Mouse (Mus musculus): Measurements from ENCODE around the gene Sorbs1. TPM values are rescaled to one million over a fixed set of nuclear protein-coding genes. Genes with fewer than 3 reads are reported as not detected.

Gene Sorbs1
- polyA plus RNA-seq, 1 experiment from 2014 or later: 59.2 TPM

DNA sequence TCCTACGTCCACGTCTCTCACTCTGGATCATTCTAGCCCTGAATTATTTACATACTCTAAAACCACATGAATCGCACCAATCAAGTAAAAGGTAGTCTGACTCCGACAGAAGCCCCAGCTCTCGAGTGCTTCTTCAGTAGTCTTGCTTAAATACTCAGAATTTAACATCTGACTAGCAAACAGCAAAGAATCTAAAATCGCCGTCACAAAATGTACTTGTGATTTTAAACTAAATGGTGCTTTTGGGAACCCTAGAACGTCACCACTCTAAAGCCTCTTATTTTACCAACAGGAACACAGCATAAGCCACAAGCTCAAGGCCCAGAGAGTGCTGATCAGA lies 2.5 kb downstream of the Sorbs1 start:
- no peak for ATAC-seq (replicated peaks; ENCODE audit: low FRiP score)
- H3K4me3 ChIP-seq (replicated peaks): no peak overlapping the region
- no peak overlapping the region for H3K4me2 ChIP-seq

DNA sequence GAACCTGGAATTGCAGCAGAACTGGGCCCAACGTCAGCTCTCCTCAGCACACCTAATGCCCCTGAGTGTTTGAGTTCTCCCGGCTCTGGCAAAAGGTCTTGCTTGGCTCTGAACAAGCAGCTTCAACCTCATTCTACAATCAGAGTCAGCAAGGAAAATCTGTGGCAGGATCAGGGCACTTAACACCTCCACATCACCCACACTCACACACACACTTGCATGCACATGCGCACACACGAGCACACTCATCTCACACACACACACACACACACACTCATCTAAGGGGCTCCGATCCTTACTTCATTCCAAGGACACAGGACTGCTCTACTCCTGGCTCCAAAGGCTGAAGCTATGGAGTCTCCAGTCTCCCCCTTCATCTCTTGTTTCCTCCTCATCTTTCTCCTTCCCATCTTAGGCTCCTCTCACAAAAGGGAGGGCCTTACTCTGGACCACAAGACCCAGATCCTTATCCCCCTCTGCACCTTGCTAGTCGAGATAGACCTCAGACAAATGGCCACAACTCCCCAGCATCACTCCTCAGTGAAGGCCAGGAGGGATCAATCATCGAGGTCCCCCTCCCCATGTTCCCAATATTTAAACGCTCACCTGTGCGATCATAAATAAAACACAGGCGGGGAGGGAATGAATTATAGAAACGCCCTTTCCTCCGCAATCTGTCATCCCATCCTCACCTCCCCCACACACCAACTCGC lies 3.0 kb downstream of the Sorbs1 start:
- H3K27ac ChIP-seq: no peak overlapping the region
- no peaks in the 10 kb centered on the region for H3K27me3 ChIP-seq
- ATAC-seq (replicated peaks; ENCODE audit: low FRiP score): no peak
- no peaks in the 10 kb centered on the region; the same call in 1 of the 2 replicates for H3K9me3 ChIP-seq (replicated peaks)
- H3K4me1 ChIP-seq: peaks cover 32% of the 10 kb centered on the region
- H3K36me3 ChIP-seq: no peaks in the 10 kb centered on the region
- no peak overlapping the region for H3K4me3 ChIP-seq (replicated peaks)
- 63% methylated on average over 13 of the region's 13 CpGs for WGBS
- H3K4me2 ChIP-seq: no peak overlapping the region
- no peak overlapping the region for H3K9ac ChIP-seq

More for the DNA sequence above, 2.5 kb downstream of the Sorbs1 start:
- Histone ChIP-seq H3K36me3 (no peaks in the 10 kb centered on the region), H3K9ac (no peak overlapping the region), H3K27ac (no peak overlapping the region), H3K27me3 (no peaks in the 10 kb centered on the region), H3K4me1 (peaks cover 32% of the 10 kb centered on the region), H3K9me3 (replicated peaks) (no peaks in the 10 kb centered on the region; the same call in 1 of the 2 replicates)
- 54% methylated on average over 8 of the region's 8 CpGs for WGBS

DNA sequence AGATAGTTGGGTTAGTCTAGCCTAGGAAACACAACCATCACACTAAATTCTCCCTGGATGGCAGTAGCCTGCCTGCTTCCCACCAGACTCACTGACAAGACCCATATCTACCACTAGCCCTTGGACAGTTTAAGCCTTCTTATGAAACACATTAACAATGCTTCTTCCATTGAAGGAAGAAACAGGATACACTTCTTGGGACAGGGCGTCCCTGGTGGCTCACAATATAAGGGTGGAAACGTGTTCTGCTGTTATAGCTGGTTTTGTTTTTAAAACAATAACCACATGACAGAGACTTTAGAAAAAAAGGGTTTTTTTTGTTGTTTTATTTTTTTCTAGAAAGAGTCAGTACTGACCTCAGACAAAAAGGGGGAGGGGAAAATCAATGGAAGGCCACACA lies 4.3 kb downstream of the Sorbs1 start:
- Histone ChIP-seq H3K9me3 (replicated peaks) (no peaks in the 10 kb centered on the region; the same call in 1 of the 2 replicates), H3K4me1 (peaks cover 32% of the 10 kb centered on the region), H3K4me3 (replicated peaks) (no peak overlapping the region), H3K27me3 (no peaks in the 10 kb centered on the region), H3K36me3 (no peaks in the 10 kb centered on the region), H3K4me2 (no peak overlapping the region), H3K27ac (0 out of 2 replicates have a peak overlapping the region, but pooled peaks have one; percentile 27), H3K9ac (no peak overlapping the region)
- WGBS: 72% methylated on average over 2 of the region's 2 CpGs
- ATAC-seq (replicated peaks; ENCODE audit: low FRiP score): no peak

DNA sequence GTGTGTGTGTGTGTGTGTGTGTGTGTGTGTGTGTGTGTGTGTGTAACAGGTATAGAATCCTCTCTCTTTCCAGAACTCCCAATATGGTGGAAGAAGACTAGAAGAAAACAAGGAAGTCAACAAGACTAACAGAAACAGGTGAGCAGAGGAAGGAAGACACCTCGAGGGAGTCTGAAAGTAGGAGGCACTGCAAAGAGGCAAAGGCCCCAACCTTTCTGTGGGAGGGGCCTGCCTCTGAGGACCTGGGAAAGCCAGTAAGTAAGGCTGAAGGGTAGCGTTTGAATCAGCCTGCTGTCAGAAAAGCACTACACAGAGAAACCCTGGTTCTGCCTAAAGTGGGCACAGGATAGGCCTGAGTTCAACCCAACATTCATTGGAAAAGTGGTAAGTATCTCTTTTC lies 4.7 kb downstream of the Sorbs1 start:
- WGBS: 54% methylated on average over 2 of the region's 2 CpGs
- Histone ChIP-seq H3K9ac (no peak overlapping the region), H3K4me3 (replicated peaks) (no peak overlapping the region), H3K27ac (0 out of 2 replicates have a peak overlapping the region, but pooled peaks have one; percentile 27), H3K27me3 (no peaks in the 10 kb centered on the region), H3K4me1 (peaks cover 32% of the 10 kb centered on the region), H3K9me3 (replicated peaks) (no peaks in the 10 kb centered on the region; the same call in 1 of the 2 replicates), H3K36me3 (no peaks in the 10 kb centered on the region), H3K4me2 (no peak overlapping the region)
- no peak for ATAC-seq (replicated peaks; ENCODE audit: low FRiP score)

DNA sequence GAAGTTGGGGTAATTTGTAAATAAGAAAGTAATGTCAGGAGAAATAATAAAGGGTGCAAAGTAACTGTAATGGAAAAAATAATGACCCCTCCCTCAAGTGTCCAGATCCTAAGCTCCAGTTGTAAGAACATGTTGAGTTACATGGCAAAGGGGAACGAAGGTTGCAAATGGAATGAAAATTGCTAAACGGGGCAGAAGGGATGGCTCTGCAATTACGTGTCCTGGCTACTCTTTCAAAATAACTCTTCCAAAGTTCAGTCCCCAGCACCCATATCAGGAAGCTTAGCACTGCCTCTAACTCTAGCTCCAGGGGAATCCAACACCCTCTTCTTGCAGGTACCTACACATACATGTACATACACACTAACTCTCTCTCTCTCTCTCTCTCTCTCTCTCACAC lies 6.6 kb downstream of the Sorbs1 start:
- Histone ChIP-seq H3K27me3 (no peaks in the 10 kb centered on the region), H3K36me3 (no peaks in the 10 kb centered on the region), H3K27ac (no peak overlapping the region), H3K4me2 (no peak overlapping the region), H3K9ac (no peak overlapping the region), H3K4me1 (peaks cover 23% of the 10 kb centered on the region), H3K9me3 (replicated peaks) (no peaks in the 10 kb centered on the region; the same call in 1 of the 2 replicates), H3K4me3 (replicated peaks) (no peak overlapping the region)
- WGBS: 89% methylated on average over 3 of the region's 3 CpGs
- ATAC-seq (replicated peaks; ENCODE audit: low FRiP score): no peak

DNA sequence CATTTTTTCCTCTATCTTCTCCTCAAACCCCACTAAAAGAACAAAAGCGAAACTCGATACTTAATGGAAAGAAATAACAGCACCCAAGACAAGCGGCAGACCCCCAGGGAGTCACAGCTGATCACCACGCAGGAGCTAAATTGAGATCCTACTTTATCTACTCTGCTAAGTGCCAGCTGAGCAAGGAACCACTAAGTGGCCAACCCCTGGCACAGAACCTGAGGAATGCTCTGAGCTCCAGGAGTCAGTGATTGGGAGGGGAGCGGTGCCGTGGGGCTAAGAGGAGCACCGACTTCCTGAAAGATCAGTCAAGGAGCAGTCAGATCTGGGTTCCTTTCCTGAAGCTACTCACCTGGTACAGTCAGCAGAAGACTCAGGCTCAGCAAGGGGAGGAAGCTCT lies 9.2 kb downstream of the Sorbs1 start:
- H3K9me3 ChIP-seq (replicated peaks): no peaks in the 10 kb centered on the region; the same call in 1 of the 2 replicates
- no peak overlapping the region for H3K27ac ChIP-seq
- H3K27me3 ChIP-seq: no peaks in the 10 kb centered on the region
- H3K4me3 ChIP-seq (replicated peaks): no peak overlapping the region
- WGBS: 78% methylated on average over 7 of the region's 7 CpGs
- H3K4me2 ChIP-seq: no peak overlapping the region
- H3K36me3 ChIP-seq: no peaks in the 10 kb centered on the region
- peaks cover 8% of the 10 kb centered on the region for H3K4me1 ChIP-seq
- ATAC-seq (replicated peaks; ENCODE audit: low FRiP score): no peak
- H3K9ac ChIP-seq: no peak overlapping the region

DNA sequence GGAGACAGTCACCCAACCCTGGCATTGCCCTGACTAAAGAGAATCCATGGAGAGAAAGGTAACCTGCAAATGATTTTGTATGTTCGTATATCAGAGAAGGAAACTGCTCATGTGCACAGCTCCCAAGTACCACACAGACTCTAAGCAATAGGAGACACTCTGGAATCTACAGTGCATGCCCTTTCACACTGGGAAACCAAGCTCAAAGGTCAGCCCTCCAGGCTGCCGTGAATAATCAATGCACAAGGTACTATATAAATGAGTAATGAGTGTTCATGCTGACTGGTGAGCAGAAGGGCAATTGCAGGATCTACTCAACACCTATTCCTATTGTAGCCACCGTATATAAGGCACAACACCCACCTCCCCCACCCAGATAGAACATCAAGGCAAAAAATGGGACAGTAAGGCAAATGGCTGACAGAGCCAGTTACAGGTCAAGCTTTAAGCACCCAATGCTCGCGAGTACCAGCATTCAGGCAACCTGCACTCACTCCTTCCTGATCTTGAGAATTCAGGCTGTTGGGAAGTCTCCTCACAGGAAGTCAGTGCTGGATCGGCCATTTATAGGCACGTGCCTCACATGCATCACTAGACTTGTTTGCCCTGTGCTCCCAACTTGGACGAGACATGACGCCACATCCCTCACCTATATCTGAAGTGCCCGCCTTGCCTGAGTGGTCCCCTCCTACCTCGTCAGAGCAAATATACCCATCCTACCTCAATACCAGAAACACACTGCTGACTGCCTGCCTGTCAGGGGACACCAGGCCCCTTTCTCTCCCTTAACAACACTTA lies 13.4 kb downstream of the Sorbs1 start:
- Histone ChIP-seq H3K36me3 (no peaks in the 10 kb centered on the region), H3K27me3 (no peaks in the 10 kb centered on the region), H3K4me1 (peaks cover 12% of the 10 kb centered on the region), H3K9ac (no peak overlapping the region), H3K27ac (peak overlapping the region; percentile 32; the same call in 1 of the 2 replicates), H3K4me2 (no peak overlapping the region), H3K9me3 (replicated peaks) (no peaks in the 10 kb centered on the region), H3K4me3 (replicated peaks) (no peak overlapping the region)
- ATAC-seq (replicated peaks; ENCODE audit: low FRiP score): 0 out of 2 replicates have a peak, but pooled peaks have one; percentile 46
- 71% methylated on average over 11 of the region's 11 CpGs for WGBS

DNA sequence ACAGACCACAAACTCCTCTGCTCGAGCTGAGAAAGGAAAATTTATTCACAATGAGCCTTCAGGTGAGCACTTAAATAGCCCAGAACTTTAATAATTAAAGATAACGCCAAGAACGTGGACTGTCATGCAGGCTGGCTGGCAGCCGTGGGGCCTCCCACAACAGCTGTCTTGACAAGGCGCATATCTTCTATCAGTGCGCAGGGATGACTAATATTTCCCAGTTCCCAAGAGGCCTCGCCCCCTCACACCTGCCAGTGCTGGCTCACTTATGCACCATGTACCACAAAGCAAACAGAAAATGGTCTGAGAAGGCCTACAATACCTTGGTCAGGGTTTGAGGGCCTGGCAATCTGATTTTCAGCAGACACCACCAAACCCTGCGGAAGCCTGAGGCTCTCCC lies 14.4 kb downstream of the Sorbs1 start:
- Histone ChIP-seq H3K4me1 (peaks cover 12% of the 10 kb centered on the region), H3K4me2 (no peak overlapping the region), H3K27me3 (no peaks in the 10 kb centered on the region), H3K9me3 (replicated peaks) (no peaks in the 10 kb centered on the region), H3K27ac (0 out of 2 replicates have a peak overlapping the region, but pooled peaks have one; percentile 32), H3K36me3 (no peaks in the 10 kb centered on the region), H3K4me3 (replicated peaks) (no peak overlapping the region), H3K9ac (no peak overlapping the region)
- WGBS: 62% methylated on average over 8 of the region's 8 CpGs
- ATAC-seq (replicated peaks; ENCODE audit: low FRiP score): no peak

DNA sequence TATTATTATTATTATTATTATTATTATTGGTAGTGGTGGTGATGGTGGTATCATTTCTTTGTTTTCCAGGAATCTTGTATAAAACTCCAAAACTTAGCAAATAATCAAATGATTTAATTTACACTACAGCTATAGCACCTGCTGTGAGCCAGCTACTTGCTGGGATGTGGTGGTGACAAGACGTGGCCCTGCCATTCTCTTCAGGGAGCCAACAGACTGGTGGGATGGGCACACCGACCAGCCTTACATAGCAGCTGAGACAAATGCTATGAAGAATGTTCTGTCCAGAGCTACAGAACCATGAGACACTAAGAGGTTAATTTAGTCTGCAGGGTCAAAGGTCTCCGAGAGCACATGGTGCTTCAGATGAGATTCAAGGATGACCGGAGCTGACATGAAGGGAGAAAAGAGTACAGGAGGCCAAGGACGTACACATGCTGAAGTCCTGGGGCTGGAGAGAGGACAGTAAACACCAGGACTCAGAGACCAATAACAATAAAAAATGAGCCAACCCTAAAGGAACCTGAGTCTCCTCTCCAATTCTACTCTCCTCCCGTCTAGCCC lies 15.3 kb downstream of the Sorbs1 start:
- Histone ChIP-seq H3K36me3 (no peaks in the 10 kb centered on the region), H3K27ac (no peak overlapping the region), H3K9ac (no peak overlapping the region), H3K4me1 (peaks cover 16% of the 10 kb centered on the region), H3K9me3 (replicated peaks) (no peaks in the 10 kb centered on the region), H3K4me2 (no peak overlapping the region), H3K27me3 (no peaks in the 10 kb centered on the region), H3K4me3 (replicated peaks) (no peak overlapping the region)
- WGBS: 63% methylated on average over 6 of the region's 6 CpGs
- no peak for ATAC-seq (replicated peaks; ENCODE audit: low FRiP score)

DNA sequence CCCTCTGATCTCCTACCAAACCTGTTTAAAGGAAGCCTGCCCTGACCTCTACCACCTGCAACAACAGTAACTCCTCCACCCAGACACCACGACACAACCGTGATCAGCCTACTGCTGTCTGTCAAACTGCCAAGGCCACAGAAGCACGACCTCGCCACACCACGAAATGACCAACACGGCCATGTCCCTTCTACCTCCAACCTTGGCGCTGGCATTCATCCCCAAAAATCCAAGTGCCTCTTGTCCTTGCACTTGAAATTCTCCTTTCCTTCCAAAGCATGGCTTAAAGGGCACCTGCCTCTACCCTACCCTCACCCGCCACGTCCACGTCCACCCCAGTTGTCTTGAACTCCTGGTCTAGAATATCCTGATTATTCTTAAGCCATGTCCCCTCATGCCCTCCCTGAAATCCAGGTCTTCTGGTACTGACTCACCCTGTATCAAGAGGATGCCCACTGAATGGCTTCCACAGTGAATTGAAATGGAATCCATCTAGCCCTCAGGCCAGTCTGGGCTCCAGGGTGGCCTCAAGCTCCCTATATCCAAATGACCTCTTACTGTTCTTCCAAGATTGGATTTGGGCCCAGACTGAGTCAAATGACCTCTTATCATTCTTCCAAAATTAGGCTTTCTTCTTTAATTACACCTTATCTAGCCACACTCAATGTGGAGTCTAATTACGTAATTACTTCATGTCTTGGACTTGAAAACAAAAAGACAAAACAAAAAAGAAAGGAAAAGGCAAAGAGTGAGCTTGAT lies 16.9 kb downstream of the Sorbs1 start:
- Histone ChIP-seq H3K9me3 (replicated peaks) (no peaks in the 10 kb centered on the region), H3K36me3 (no peaks in the 10 kb centered on the region), H3K4me1 (peaks cover 26% of the 10 kb centered on the region), H3K9ac (no peak overlapping the region), H3K4me3 (replicated peaks) (no peak overlapping the region), H3K27me3 (no peaks in the 10 kb centered on the region), H3K4me2 (no peak overlapping the region), H3K27ac (no peak overlapping the region)
- WGBS: 87% methylated on average over 11 of the region's 11 CpGs
- no peak for ATAC-seq (replicated peaks; ENCODE audit: low FRiP score)

DNA sequence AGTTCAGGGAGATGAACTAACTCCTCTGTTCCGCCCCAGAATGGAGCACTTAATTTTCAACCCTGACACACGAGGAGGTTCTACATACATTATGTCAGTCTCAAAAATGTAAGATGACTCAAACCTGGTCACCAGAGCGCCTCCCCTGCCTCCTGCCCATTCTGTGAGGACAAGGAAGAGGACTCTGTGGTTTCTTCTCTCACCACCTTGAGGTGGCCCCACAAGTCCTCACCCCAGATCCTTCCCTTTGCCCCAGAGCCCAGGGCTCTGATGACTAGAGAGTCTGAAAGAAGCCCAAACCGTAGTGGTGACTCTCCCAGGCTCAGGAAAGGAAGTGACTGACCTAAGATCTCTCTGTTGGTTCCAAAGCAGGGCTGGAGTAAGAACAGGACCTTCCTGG lies 17.5 kb downstream of the Sorbs1 start:
- Histone ChIP-seq H3K9me3 (replicated peaks) (no peaks in the 10 kb centered on the region), H3K27ac (no peak overlapping the region), H3K36me3 (no peaks in the 10 kb centered on the region), H3K9ac (no peak overlapping the region), H3K27me3 (no peaks in the 10 kb centered on the region), H3K4me3 (replicated peaks) (no peak overlapping the region), H3K4me2 (no peak overlapping the region), H3K4me1 (peaks cover 31% of the 10 kb centered on the region)
- 76% methylated on average over 4 of the region's 4 CpGs for WGBS
- no peak for ATAC-seq (replicated peaks; ENCODE audit: low FRiP score)

Measured in kidney, embryonic 15.5 days (tissue).